Mouse (Mus musculus): ENCODE measurements at regions not wholly inside any gene's neighbourhood (a gene's known extent, or its start where the extent isn't known, plus 50 kb on each side); places are given as distances from the start of the nearest gene placed in this dataset.

DNA sequence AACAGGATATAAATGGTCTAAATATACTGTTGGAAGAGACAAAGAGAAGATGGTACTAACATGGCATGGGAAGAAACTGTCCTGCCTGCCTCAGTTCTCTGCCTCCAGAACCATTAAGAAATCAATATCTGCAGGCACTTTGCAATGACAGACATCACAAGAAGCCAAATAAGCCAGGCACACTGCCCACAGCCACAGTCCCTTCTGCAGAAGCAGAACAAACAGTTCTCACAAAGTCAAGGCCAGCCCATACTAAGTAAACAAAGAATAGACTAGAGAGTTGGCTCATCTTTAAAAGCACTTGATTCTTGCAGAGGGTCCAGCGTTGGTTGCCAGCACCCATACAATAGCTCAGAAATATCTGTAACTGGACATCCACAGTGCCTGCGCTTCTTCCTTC is 98.1 kb downstream of the Kif2b start:
- no peak for TF ChIP-seq CTCF (IDR thresholded peaks at IDR 0.05 in 2 of 3, conservative IDR thresholded peaks at IDR 0.05 in 1 of 3; ENCODE audit: control insufficient read depth in 1 of 3, insufficient read depth in 1 of 3, low read depth in 2 of 3, low read length in 3 of 3, poor library complexity in 1 of 3, severe bottlenecking in 1 of 3)
- no peak for TF ChIP-seq MYC (IDR thresholded peaks at IDR 0.05; ENCODE audit: low read depth, low read length)
- TF ChIP-seq CHD2 (IDR thresholded peaks at IDR 0.05; ENCODE audit: low read length), result no peak
- TF ChIP-seq POLR2A (IDR thresholded peaks at IDR 0.05; ENCODE audit: control insufficient read depth in 1 of 2, insufficient read depth in 1 of 2, low read depth in 1 of 2, low read length in 2 of 2, poor library complexity in 1 of 2), result no peak
- no peak for TF ChIP-seq RCOR1 (IDR thresholded peaks at IDR 0.05; ENCODE audit: low read depth, low read length)
- no peak for TF ChIP-seq MAZ (IDR thresholded peaks at IDR 0.05; ENCODE audit: low read depth, low read length)
- TF ChIP-seq HCFC1 (IDR thresholded peaks at IDR 0.05; ENCODE audit: low read depth, low read length), result no peak
- no peak for TF ChIP-seq POLR2AphosphoS2 (IDR thresholded peaks at IDR 0.05; ENCODE audit: low read length)
- no peak for TF ChIP-seq MYB (IDR thresholded peaks at IDR 0.05; ENCODE audit: low read depth, low read length)
- TF ChIP-seq MAFK (IDR thresholded peaks at IDR 0.05; ENCODE audit: borderline replicate concordance, low read depth, low read length), result no peak
